Mouse (Mus musculus): ENCODE measurements around the gene Gm6592. TPM values are rescaled to one million over a fixed set of nuclear protein-coding genes. Genes with fewer than 3 reads are reported as not detected.
A peak's percentile ranks its signal among the peaks of the same experiment; 100 is the strongest.

Gm6592 gene
- polyA plus RNA-seq, 1 experiment from 2014 or later = not detected

DNA sequence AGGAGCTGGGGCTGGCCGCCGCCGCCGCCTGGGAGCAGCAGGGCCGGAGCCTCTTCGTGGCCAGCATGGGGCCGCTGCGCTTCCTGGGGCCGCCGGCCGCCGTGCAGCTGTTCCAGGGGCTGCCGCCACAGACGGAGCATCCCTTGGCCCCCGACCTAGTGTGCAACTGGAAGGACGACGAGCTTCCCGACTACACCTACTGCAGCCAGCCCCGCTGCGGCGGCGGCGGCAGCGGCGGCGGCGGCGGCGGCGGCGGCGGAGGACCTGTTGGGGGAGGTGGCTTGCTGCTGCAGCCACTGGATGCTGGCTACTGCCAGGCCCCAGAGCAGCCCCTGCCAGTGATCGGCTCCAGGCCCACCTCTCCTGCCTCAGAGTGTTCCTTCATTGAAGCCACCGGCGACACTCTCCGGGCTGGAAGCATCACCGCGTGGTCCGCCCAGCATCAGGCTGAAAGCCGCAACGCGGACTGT is 49.4 kb downstream of the Gm6592 start:
- H3K27me3 ChIP-seq (replicated peaks; ENCODE audit: control insufficient read depth, insufficient read depth, low read length) = no peaks in the 10 kb centered on the region
- peak; percentile 63 for ATAC-seq
- H3K4me1 ChIP-seq (replicated peaks; ENCODE audit: control insufficient read depth, insufficient read depth, low read length) = peaks cover 3% of the 10 kb centered on the region
- 13% methylated on average over 19 of the region's 42 CpGs for WGBS
- H3K36me3 ChIP-seq (ENCODE audit: control insufficient read depth, insufficient read depth) = no peaks in the 10 kb centered on the region
- peak overlapping the region; percentile 64 for H3K4me2 ChIP-seq (ENCODE audit: low read length)
- no peaks in the 10 kb centered on the region for H3K9me3 ChIP-seq (ENCODE audit: control insufficient read depth, low read length)
- peak overlapping the region; percentile 83 for H3K27ac ChIP-seq (ENCODE audit: low read length)
- peak overlapping the region; percentile 63 for H3K4me3 ChIP-seq (replicated peaks; ENCODE audit: low read length)
- peak overlapping the region; percentile 80 for H3K9ac ChIP-seq (replicated peaks; ENCODE audit: low read depth, low read length)

Other genes with a start within 250 kb of the Gm6592 start
- gene Ssxb8, start 153.2 kb upstream of the Gm6592 start, polyA plus RNA-seq (2015; fragmentation: Nextera tagmentation; extraction: Ambion mirVana) = not detected in 2 replicates
- not detected in 2 replicates for gene Ssx9, start 95.6 kb upstream of the Gm6592 start, polyA plus RNA-seq (2015; fragmentation: Nextera tagmentation; extraction: Ambion mirVana)
- gene Ssxb5, start 40.3 kb upstream of the Gm6592 start, polyA plus RNA-seq (2015; fragmentation: Nextera tagmentation; extraction: Ambion mirVana) = not detected in 2 replicates
- not detected in 2 replicates for gene Gm5751, start 30.3 kb downstream of the Gm6592 start, polyA plus RNA-seq (2015; fragmentation: Nextera tagmentation; extraction: Ambion mirVana)
- gene B630019K06Rik, start 48.4 kb downstream of the Gm6592 start, polyA plus RNA-seq (2015; fragmentation: Nextera tagmentation; extraction: Ambion mirVana) = 10.3 and 13.2 TPM in 2 replicates
- gene Fthl17b, start 119.0 kb downstream of the Gm6592 start, polyA plus RNA-seq (2015; fragmentation: Nextera tagmentation; extraction: Ambion mirVana) = not detected in 2 replicates
- not detected in 2 replicates for gene Fthl17c, start 132.6 kb downstream of the Gm6592 start, polyA plus RNA-seq (2015; fragmentation: Nextera tagmentation; extraction: Ambion mirVana)
- gene Fthl17d, start 142.8 kb downstream of the Gm6592 start, polyA plus RNA-seq (2015; fragmentation: Nextera tagmentation; extraction: Ambion mirVana) = not detected in 2 replicates
- gene Fthl17e, start 189.5 kb downstream of the Gm6592 start, polyA plus RNA-seq (2015; fragmentation: Nextera tagmentation; extraction: Ambion mirVana) = not detected in 2 replicates
- not detected in 2 replicates for gene Fthl17f, start 219.0 kb downstream of the Gm6592 start, polyA plus RNA-seq (2015; fragmentation: Nextera tagmentation; extraction: Ambion mirVana)